Mouse (Mus musculus) embryonic fibroblast, embryonic 13.5 days (primary cell): Measurements from ENCODE around the gene Zmpste24. TPM values are rescaled to one million over a fixed set of nuclear protein-coding genes. Genes with fewer than 3 reads are reported as not detected.

Experiments
- H3K27ac ChIP-seq: 2 replicates; pipeline ENCODE4 v1.5.1; 2012; ENCODE audit warnings: low read length, control low read depth, inconsistent platforms; ENCODE audit not compliant: insufficient read depth
- H3K4me1 ChIP-seq: 2 replicates; pipeline ENCODE4 v1.6.1; 2011; ENCODE audit warnings: low read length; ENCODE audit not compliant: control insufficient read depth, insufficient read depth
- H3K4me3 ChIP-seq: 2 replicates; pipeline ENCODE4 v1.5.1; 2011; ENCODE audit warnings: mild to moderate bottlenecking, control low read depth, low read length; ENCODE audit not compliant: insufficient read depth
- CTCF ChIP-seq: IDR thresholded peaks from 2 replicates; pipeline ENCODE4 v1.5.1; 2011; ENCODE audit warnings: mild to moderate bottlenecking, control low read depth, low read length, moderate library complexity, borderline replicate concordance; ENCODE audit not compliant: insufficient read depth
- POLR2A ChIP-seq: IDR thresholded peaks from 2 replicates; pipeline ENCODE4 v1.6.1; 2011; ENCODE audit warnings: low read depth, mild to moderate bottlenecking, control low read depth, low read length, moderate library complexity
- polyA plus RNA-seq: library from polyadenylated mRNA; stranded (reverse); fragments of >200 nt; gene quantifications from 2 replicates; pipeline ENCODE4 v1.2.4, GENCODE M21; 2011; ENCODE audit warnings: low read depth; ENCODE audit not compliant: missing spikeins, insufficient read length

Gene Zmpste24
- polyA plus RNA-seq, 1 experiment, result 70.9 TPM

DNA sequence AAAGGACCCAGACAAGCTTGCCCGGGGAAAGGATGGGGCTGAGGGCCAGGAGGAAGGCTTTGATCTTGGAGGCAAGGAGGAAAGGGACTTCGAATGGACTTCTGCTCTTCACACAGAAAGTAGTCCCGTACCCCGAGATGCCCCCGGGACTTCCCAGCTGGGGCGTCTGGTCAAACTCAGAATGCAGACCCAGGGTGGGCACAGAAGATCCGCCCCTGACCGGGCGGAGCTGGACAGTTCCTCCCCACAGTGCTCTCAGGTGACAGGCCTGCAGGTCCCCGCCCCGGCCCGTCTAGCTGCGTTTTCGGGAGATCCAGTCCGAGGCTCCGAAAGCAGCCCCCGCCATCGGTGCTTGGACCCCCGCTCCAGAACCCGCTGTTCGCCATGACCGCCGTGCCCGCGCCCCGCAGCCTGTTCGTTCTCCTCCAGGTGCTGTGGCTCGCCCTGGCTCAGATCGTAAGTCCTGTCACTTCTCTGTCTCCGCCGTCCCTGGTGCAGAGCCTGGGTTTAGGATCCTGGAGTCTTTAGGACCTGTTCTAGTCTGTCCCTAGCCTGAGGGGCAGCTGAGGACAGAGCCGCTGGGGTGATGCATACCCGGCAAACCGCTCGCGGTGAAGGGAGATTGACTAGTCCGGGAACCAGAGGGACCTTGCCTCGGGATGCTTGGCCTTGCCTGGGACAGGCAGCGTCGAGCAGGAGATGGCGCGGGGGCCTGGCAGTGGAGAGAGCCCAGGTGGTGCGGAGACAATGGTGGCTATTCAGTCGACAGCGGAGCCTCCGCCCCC lies 58.5 kb downstream of the Zmpste24 start, which contains the start of gene Col9a2:
Gene Col9a2, plus strand, starts transcription at position 55 of the 785 bp plus-strand sequence.
- Histone ChIP-seq H3K27ac (no peak within 1 kb of the TSS), H3K4me1 (no peaks in the 10 kb centered on the region), H3K4me3 (peak within 1 kb of the TSS; percentile 17)
- TF ChIP-seq CTCF, result no peak
- TF ChIP-seq POLR2A, result no peak

DNA sequence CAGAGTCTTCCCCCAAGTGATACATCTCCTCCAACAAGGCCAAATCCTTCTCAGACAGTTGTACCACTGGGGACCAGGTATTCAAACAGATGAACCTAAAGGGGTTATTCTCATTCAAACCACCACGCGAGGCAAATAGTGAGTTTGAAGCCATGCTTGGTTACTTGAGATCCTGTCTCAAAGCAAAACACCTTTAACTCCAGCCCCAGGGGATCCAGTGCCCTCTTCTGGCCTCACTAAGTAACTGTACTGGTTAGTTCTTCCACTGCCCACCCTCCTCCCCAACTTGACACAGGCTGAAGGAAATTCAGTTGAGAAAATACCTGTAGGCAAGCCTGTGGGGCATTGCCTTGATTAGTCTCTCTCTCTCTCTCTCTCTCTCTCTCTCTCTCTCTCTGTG lies 65.0 kb downstream of the Zmpste24 start:
- H3K4me1 ChIP-seq, result no peaks in the 10 kb centered on the region
- no peak overlapping the region for H3K27ac ChIP-seq
- no peak for TF ChIP-seq CTCF
- TF ChIP-seq POLR2A, result no peak
- H3K4me3 ChIP-seq, result no peak overlapping the region

DNA sequence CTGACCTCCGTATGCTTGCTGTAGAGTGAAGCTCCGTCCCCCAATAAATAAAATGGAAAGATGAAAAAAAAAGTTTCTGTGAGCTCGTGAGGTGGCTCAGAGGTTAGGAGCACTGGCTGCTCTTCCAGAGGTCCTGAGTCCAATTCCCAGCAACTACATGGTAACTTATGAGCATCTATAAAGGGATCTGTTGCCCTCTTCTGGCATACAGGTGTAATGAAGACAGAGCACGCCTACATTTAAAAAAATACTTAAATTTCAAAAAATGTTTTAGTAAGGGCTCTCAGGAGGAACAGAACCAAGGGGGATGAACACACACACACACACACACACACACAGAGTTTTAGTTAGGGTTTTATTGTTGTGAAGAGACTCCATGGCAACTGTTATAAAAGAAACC lies 66.6 kb downstream of the Zmpste24 start:
- Histone ChIP-seq H3K27ac (no peak overlapping the region), H3K4me3 (no peak overlapping the region), H3K4me1 (no peaks in the 10 kb centered on the region)
- no peak for TF ChIP-seq POLR2A
- no peak for TF ChIP-seq CTCF

DNA sequence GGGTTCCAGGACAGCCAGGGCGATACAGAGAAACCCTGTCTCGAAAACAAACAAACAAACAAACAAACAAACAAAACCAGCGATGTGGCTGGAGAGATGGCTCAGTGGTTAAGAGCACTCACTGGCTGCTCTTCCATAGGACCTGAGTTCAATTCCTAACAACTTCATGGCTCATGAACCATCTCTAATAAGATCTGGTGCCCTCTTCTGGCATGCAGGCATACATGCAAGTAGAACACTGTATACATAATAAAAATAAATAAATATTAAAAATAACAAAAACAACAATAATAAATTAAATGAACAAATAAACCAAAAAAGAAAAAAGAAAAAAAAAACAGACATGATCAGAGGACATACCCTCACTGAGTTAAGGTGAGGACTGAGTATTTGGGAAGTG lies 68.4 kb downstream of the Zmpste24 start:
- no peak overlapping the region for H3K4me3 ChIP-seq
- H3K27ac ChIP-seq, result no peak overlapping the region
- H3K4me1 ChIP-seq, result no peaks in the 10 kb centered on the region
- TF ChIP-seq CTCF (no peak), POLR2A (no peak)

DNA sequence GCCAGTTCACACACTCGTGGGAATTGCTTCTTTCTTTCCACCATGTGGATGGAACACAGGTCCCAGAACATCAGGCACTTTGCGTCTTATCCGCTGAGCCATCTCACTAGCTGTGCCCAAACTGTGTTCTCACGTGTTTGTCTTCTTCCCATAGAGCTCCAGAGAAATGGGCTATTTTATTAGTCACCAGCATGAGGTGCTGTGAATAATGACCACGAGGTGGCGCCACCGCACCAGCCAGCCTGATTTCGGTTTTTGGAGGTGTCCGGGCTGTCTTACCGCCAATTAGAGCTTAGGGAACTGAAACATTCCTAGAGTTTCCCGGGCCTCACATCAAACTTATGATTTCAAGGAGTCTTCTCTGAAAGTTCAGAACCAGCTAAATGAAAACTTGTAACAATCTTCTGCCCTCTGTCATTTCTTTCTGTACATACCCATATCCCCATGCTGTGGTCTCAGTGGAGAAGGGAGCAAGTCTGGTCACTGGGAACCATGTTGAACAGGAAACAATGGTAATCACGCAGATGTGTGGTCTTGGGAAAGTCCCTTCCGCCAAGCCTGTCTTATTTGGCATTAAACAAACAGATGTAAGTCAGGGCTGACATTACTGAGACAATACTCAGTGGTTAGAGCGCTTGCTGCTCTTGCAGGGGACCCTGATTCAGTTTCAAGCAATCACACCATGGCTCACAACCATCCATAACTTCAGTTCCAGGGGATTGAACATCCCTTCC lies 69.2 kb downstream of the Zmpste24 start:
- H3K27ac ChIP-seq, result no peak overlapping the region
- TF ChIP-seq POLR2A, result no peak
- TF ChIP-seq CTCF, result peak; percentile 60
- no peaks in the 10 kb centered on the region for H3K4me1 ChIP-seq
- H3K4me3 ChIP-seq, result no peak overlapping the region

DNA sequence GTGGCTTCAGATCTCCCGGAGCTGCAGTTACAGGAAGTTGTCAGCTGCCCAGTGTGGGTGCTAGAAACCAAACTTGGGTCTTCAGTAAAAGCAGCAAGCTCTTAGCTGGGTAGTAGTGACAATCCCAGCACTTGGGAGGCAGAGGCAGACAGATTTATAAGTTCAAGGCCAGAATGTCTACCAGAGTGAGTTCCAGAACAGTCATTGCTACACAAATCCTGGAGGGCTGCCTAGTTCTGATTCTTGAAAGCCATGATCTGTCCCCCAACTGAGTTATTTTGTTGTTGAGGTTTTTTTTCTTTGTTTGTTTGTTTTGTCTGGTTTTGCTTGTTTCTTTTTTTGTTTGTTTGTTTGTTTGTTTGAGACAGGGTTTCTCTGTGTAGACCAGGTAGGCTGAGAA lies 69.9 kb downstream of the Zmpste24 start:
- Histone ChIP-seq H3K27ac (no peak overlapping the region), H3K4me3 (no peak overlapping the region), H3K4me1 (no peaks in the 10 kb centered on the region)
- TF ChIP-seq POLR2A, result no peak
- no peak for TF ChIP-seq CTCF

DNA sequence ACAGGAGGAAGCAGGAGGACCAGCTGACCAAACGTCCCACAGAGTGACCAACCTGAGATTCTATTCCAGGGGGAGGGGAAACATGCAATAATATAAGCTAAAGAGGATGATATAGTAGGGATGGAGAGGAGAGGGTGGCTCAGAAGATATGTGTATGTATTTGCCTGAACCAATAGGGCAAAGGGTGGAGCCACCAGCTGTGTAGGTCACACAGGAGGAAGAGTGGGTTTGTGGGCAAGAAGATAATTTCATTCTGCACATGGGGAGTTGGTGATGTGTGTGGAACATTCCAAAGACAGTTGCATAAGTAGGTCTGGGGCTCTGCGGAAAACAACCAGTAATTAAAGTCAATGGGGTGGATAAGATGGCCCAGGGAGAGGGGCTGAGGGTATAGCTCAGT lies 72.4 kb downstream of the Zmpste24 start:
- H3K4me3 ChIP-seq, result no peak overlapping the region
- TF ChIP-seq POLR2A (no peak), CTCF (no peak)
- no peak overlapping the region for H3K27ac ChIP-seq
- H3K4me1 ChIP-seq, result peaks cover 5% of the 10 kb centered on the region; the same call in 1 of the 2 replicates

DNA sequence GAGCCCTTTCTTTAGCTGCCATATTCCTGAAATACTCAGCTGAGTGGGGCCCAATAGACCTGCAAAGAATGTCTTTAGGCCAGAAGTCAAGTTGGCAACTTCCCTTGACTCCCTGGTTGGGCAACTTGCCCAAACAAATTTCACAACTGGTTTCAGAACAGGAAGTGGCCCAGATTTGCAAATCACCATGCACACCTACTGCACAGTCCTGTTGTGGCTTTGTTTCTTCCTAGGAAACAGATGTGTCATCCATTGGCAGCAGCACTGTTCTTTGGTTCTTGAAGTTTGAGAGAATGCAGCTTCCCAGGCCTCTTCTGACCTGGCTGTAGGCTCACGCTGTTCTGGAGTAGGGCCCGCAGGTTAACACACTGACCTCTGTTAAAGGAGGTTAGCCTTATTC lies 74.1 kb downstream of the Zmpste24 start:
- Histone ChIP-seq H3K4me3 (no peak overlapping the region), H3K27ac (no peak overlapping the region), H3K4me1 (peaks cover 8% of the 10 kb centered on the region; the same call in 1 of the 2 replicates)
- TF ChIP-seq POLR2A, result no peak
- TF ChIP-seq CTCF, result no peak

DNA sequence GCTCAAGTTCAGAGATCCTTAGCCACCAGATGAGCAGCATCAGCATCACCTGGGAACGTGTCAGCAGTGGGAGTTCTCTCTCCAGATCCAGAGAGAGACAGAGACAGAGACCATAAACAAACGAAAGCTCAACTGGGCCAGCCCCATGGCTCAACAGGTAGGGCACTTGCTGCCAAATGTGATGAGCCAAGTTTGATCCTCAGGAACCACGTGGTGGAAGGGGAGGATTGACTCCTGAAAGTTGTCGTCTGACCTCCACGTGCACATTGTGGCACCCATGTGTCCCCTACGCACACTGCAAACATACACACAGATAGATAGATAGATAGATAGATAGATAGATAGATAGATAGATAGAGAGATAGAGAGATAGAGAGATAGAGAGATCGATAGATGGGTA lies 74.6 kb downstream of the Zmpste24 start:
- Histone ChIP-seq H3K4me1 (peaks cover 8% of the 10 kb centered on the region; the same call in 1 of the 2 replicates), H3K4me3 (no peak overlapping the region), H3K27ac (no peak overlapping the region)
- TF ChIP-seq CTCF (no peak), POLR2A (no peak)

DNA sequence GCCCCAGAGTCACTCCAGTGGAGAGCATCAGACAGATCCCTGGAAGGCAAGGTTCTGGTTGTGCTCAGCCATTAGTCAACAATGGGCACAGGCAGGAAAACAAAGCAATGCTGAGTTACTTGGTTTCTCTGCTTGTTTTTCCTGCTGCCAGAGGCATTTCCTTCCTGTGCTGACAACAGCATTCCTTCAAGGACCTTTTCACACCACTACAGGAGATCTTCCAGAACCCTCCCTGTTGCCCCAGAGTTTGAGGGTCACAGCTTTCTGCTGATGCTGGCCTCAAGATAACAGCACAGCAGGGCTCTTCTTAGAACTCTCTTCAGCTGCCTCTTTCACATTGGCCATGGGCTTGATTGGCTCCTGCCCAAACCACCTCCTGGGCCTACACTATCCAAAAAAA lies 76.1 kb downstream of the Zmpste24 start:
- Histone ChIP-seq H3K27ac (no peak overlapping the region), H3K4me3 (no peak overlapping the region), H3K4me1 (peaks cover 8% of the 10 kb centered on the region; the same call in 1 of the 2 replicates)
- TF ChIP-seq POLR2A, result no peak
